Mouse (Mus musculus): ENCODE measurements around the gene Pramef8. TPM values are rescaled to one million over a fixed set of nuclear protein-coding genes. Genes with fewer than 3 reads are reported as not detected.
"Not testable (repeated sequence)": the region's sequence is repeated elsewhere in the genome, so short reads cannot be mapped to it uniquely, and the experiment has no call there.

The Pramef8 gene
- polyA plus RNA-seq, 1 experiment from 2014 or later: 19.5 TPM

DNA sequence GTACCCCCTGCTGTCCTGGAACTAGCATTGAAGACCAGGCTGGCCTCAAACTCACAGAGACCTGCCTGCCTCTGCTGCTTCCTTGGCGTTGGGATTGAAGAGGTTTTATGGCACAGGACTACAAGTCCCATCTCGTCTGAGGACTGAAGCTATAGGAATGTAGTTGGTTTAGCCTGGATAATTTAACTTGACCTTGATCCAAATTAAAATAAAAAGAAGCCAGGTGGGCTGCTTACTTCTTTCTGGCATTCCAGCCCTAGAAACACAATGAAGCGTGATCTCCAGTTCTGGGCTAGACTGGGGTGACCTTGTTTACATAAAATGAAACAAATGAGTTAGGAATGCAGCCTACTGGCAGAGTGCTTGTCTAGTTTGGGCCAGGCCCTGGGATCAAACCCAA is 1.9 kb downstream of the Pramef8 start:
- Histone ChIP-seq H3K4me1 (peaks cover 8% of the 10 kb centered on the region), H3K4me3 (no peak overlapping the region), H3K27me3 (ENCODE audit: low read depth, poor library complexity, severe bottlenecking) (no peaks in the 10 kb centered on the region), H3K9me3 (replicated peaks) (peaks cover 8% of the 10 kb centered on the region; the same call in 1 of the 2 replicates), H3K36me3 (peaks cover 52% of the 10 kb centered on the region), H3K27ac (replicated peaks) (no peak overlapping the region)
- no peak for DNase-seq (ENCODE audit: low spot score)
- 90% methylated on average over 3 of the region's 3 CpGs for whole genome bisulfite sequencing

DNA sequence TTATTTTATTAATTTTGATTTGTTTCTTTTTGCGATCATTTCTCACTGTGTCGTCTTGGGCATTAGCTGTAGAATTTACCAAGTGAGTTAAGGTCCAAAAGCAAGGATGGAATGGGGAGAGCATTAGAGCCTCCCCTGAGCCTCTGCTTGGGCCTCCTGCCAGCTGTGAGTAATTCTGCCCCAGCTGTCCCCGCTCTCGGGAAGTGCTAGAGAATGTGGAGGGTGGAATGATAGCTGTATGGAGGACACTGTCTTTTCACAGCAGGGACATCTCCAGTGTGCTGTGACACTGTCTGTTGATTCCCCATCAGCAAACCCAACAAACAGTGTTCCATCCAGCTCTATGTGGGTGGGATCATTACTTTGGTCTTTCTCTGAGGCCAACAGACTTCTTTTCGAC is 14.5 kb downstream of the Pramef8 start:
- not testable (repeated sequence) for H3K9me3 ChIP-seq (replicated peaks)
- WGBS: 76% methylated on average over 5 of the region's 5 CpGs

DNA sequence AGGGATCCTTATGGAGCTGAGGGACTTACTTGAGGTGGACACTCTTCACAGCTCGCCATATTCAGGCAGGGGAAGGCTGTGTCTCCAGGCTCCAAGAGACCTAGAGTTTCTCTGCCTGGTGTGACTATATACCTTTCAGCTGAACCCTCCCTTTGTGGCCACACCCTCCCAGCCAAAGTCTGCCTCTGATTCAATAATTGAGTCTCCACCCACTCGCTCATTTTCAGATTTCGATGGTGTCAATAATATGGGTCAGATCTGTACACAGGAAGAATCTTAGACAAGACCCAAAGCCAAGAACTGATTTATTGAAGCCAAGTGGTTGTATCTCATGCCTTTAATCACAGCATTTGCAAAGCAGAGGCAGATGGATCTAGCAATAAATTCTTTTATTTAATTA is 38.0 kb downstream of the Pramef8 start, which contains the start of gene Oog4:
Gene Oog4, minus strand, starts transcription at position 101 of the 400 bp plus-strand sequence.
- no peaks in the 10 kb centered on the region for H3K4me1 ChIP-seq
- H3K4me3 ChIP-seq: no peak within 1 kb of the TSS
- WGBS: 85% methylated on average over 3 of the region's 3 CpGs
- H3K9me3 ChIP-seq (replicated peaks): 0 out of 2 replicates have a peak, but pooled peaks cover 2% of the 10 kb centered on the region
- H3K27me3 ChIP-seq (ENCODE audit: low read depth, poor library complexity, severe bottlenecking): no peaks in the 10 kb centered on the region
- DNase-seq (ENCODE audit: low spot score): no peak
- H3K36me3 ChIP-seq: no peaks in the 10 kb centered on the region
- H3K27ac ChIP-seq (replicated peaks): no peak within 1 kb of the TSS

More for the DNA sequence above, 14.5 kb downstream of the Pramef8 start:
- not testable (repeated sequence) for DNase-seq (ENCODE audit: low spot score); H3K27me3 ChIP-seq (ENCODE audit: low read depth, poor library complexity, severe bottlenecking); H3K36me3 ChIP-seq; H3K4me1 ChIP-seq; H3K4me3 ChIP-seq; H3K27ac ChIP-seq (replicated peaks)

Other genes starting within 250 kb of the Pramef8 start
- 14.2 and 16.6 TPM in 2 replicates for gene Prdm2, start 199.4 kb upstream of the Pramef8 start, polyA plus RNA-seq (2016; fragmentation: Nextera tagmentation; extraction: Ambion mirVana)
- 79.5 and 108 TPM in 2 replicates for gene Pdpn, start 112.9 kb upstream of the Pramef8 start, polyA plus RNA-seq (2016; fragmentation: Nextera tagmentation; extraction: Ambion mirVana)
- 0.06 and 0.35 TPM in 2 replicates for gene Lrrc38, start 62.7 kb upstream of the Pramef8 start, polyA plus RNA-seq (2016; fragmentation: Nextera tagmentation; extraction: Ambion mirVana)
- gene Pramel1, start 18.0 kb upstream of the Pramef8 start, polyA plus RNA-seq (2016; fragmentation: Nextera tagmentation; extraction: Ambion mirVana): not detected in 2 replicates
- not detected in 2 replicates for gene Oog4, start 37.9 kb downstream of the Pramef8 start, polyA plus RNA-seq (2016; fragmentation: Nextera tagmentation; extraction: Ambion mirVana)
- gene Gm13043, start 98.9 kb downstream of the Pramef8 start, polyA plus RNA-seq (2016; fragmentation: Nextera tagmentation; extraction: Ambion mirVana): not detected in 2 replicates
- gene Gm13040, start 123.5 kb downstream of the Pramef8 start, polyA plus RNA-seq (2016; fragmentation: Nextera tagmentation; extraction: Ambion mirVana): not detected in 2 replicates
- not detected in 2 replicates for gene BC080695, start 139.3 kb downstream of the Pramef8 start, polyA plus RNA-seq (2016; fragmentation: Nextera tagmentation; extraction: Ambion mirVana)
- not detected in 2 replicates for gene Gm13057, start 139.3 kb downstream of the Pramef8 start, polyA plus RNA-seq (2016; fragmentation: Nextera tagmentation; extraction: Ambion mirVana)
- not detected in 2 replicates for gene Gm13083, start 202.6 kb downstream of the Pramef8 start, polyA plus RNA-seq (2016; fragmentation: Nextera tagmentation; extraction: Ambion mirVana)
- gene Gm13088, start 244.8 kb downstream of the Pramef8 start, polyA plus RNA-seq (2016; fragmentation: Nextera tagmentation; extraction: Ambion mirVana): not detected in 2 replicates